Mouse (Mus musculus) kidney, embryonic 14.5 days (tissue): ENCODE measurements around the gene Cdk4. TPM values are rescaled to one million over a fixed set of nuclear protein-coding genes. Genes with fewer than 3 reads are reported as not detected.

Source experiments
- ATAC-seq: fragments of 200-750 bp; cut with Nextera tagmentation; 2 replicates; pipeline ENCODE4 v1.8.0; 2017; ENCODE audit warnings: moderate number of reproducible peaks, mild to moderate bottlenecking, moderate TSS enrichment, moderate library complexity; ENCODE audit not compliant: low FRiP score, low TSS enrichment
- H3K27ac ChIP-seq: fragments of 300-500 bp; sonication (generic); 2 replicates; pipeline ENCODE4 v1.5.1; 2014; ENCODE audit warnings: low read depth, mild to moderate bottlenecking, low read length, moderate library complexity, mixed read lengths
- H3K27me3 ChIP-seq: fragments of 300-500 bp; sonication (generic); 2 replicates; pipeline ENCODE4 v1.6.1; 2014; ENCODE audit warnings: mild to moderate bottlenecking, low read length; ENCODE audit not compliant: control insufficient read depth, insufficient read depth
- H3K36me3 ChIP-seq: fragments of 300-500 bp; sonication (generic); 2 replicates; pipeline ENCODE4 v1.6.1; 2014; ENCODE audit warnings: low read length, mixed read lengths; ENCODE audit not compliant: control insufficient read depth, insufficient read depth
- H3K4me1 ChIP-seq: fragments of 300-500 bp; sonication (generic); 2 replicates; pipeline ENCODE4 v1.6.1; 2014; ENCODE audit warnings: low read length, mixed read lengths; ENCODE audit not compliant: control insufficient read depth, insufficient read depth
- H3K4me2 ChIP-seq: fragments of 300-500 bp; sonication (generic); replicated peaks from 2 replicates; pipeline ENCODE4 v1.6.1; 2014; ENCODE audit warnings: low read depth, mild to moderate bottlenecking, low read length
- H3K4me3 ChIP-seq: fragments of 300-500 bp; sonication (generic); 2 replicates; pipeline ENCODE4 v1.5.1; 2014; ENCODE audit warnings: mild to moderate bottlenecking, low read length
- H3K9ac ChIP-seq: fragments of 300-500 bp; sonication (generic); 2 replicates; pipeline ENCODE4 v1.6.1; 2014; ENCODE audit warnings: low read depth, mild to moderate bottlenecking, low read length, moderate library complexity
- H3K9me3 ChIP-seq: fragments of 300-500 bp; sonication (generic); 2 replicates; pipeline ENCODE4 v1.6.1; 2016; ENCODE audit warnings: low read length; ENCODE audit not compliant: control insufficient read depth
- WGBS: fragments of 180-500 bp; shearing (Covaris S2); extraction: QIAGEN DNeasy Blood & Tissue Kit; methylation state at CpG from one replicate; pipeline ENCODE4 v1.1.7; 2014; 5-methylcytosine and 5-hydroxymethylcytosine counted together
- polyA plus RNA-seq: library from polyadenylated mRNA; unstranded; fragments of >200 nt; fragmentation: Nextera tagmentation; extraction: Ambion mirVana; gene quantifications from 2 replicates; pipeline ENCODE4 v1.2.1, GENCODE M21; 2014

The Cdk4 gene
- polyA plus RNA-seq, 1 experiment from 2014 or later: 2,221 TPM

GRCm38 (mm10) chr10:127040569-127041214, 22.6 kb upstream of the Cdk4 start:
- ATAC-seq: no peak
- H3K9me3 ChIP-seq: no peaks in the 10 kb centered on the region
- WGBS: 2% methylated on average over 20 of the region's 20 CpGs
- H3K27ac ChIP-seq: no peak overlapping the region
- peak overlapping the region; percentile 85 for H3K4me2 ChIP-seq
- H3K4me3 ChIP-seq: peak overlapping the region; percentile 85
- H3K4me1 ChIP-seq: peaks cover 11% of the 10 kb centered on the region
- H3K36me3 ChIP-seq: peaks cover 16% of the 10 kb centered on the region; the same call in 1 of the 2 replicates
- peak overlapping the region; percentile 77 for H3K9ac ChIP-seq
- peaks cover 3% of the 10 kb centered on the region; the same call in 1 of the 2 replicates for H3K27me3 ChIP-seq

- peak; percentile 75 for ATAC-seq
Observed at GRCm38 (mm10) chr10:127041274-127041766, 22.0 kb upstream of the Cdk4 start, which contains the start of the genes Mettl1 and Eef1akmt3. Gene Mettl1, plus strand, starts transcription at chr10:127041414. Gene Eef1akmt3, minus strand, starts transcription at chr10:127041513.

GRCm38 (mm10) chr10:127041774-127042338, 21.5 kb upstream of the Cdk4 start:
- Histone ChIP-seq H3K4me3 (peak overlapping the region; percentile 85), H3K27ac (peak overlapping the region; percentile 73; the same call in 1 of the 2 replicates), H3K36me3 (peaks cover 16% of the 10 kb centered on the region), H3K27me3 (peaks cover 3% of the 10 kb centered on the region; the same call in 1 of the 2 replicates), H3K4me1 (peaks cover 11% of the 10 kb centered on the region), H3K9ac (peak overlapping the region; percentile 77), H3K9me3 (no peaks in the 10 kb centered on the region), H3K4me2 (peak overlapping the region; percentile 85)
- WGBS: under 1% methylated on average over 44 of the region's 44 CpGs
- ATAC-seq: peak; percentile 86

More at GRCm38 (mm10) chr10:127041274-127041766, 22.0 kb upstream of the Cdk4 start, which contains the start of the genes Mettl1 and Eef1akmt3:
- Histone ChIP-seq H3K4me1 (peaks cover 11% of the 10 kb centered on the region), H3K4me3 (peak within 1 kb of the TSS; percentile 85), H3K9me3 (no peaks in the 10 kb centered on the region), H3K36me3 (peaks cover 16% of the 10 kb centered on the region), H3K4me2 (peak within 1 kb of the TSS; percentile 85), H3K9ac (peak within 1 kb of the TSS; percentile 77), H3K27ac (peak within 1 kb of the TSS; percentile 73; the same call in 1 of the 2 replicates), H3K27me3 (peaks cover 3% of the 10 kb centered on the region; the same call in 1 of the 2 replicates)
- 0% methylated on average over 28 of the region's 28 CpGs for WGBS

GRCm38 (mm10) chr10:127042468-127043115, 20.7 kb upstream of the Cdk4 start:
- ATAC-seq: no peak

GRCm38 (mm10) chr10:127043187-127043586, 20.1 kb upstream of the Cdk4 start:
- 50% methylated on average over 6 of the region's 6 CpGs for WGBS
- ATAC-seq: no peak; the same call in 1 of the 2 replicates
- H3K9me3 ChIP-seq: no peaks in the 10 kb centered on the region
- peak overlapping the region; percentile 85; the same call in 1 of the 2 replicates for H3K4me3 ChIP-seq
- H3K4me1 ChIP-seq: peaks cover 11% of the 10 kb centered on the region
- peaks cover 16% of the 10 kb centered on the region for H3K36me3 ChIP-seq
- H3K27ac ChIP-seq: peak overlapping the region; percentile 11; the same call in 1 of the 2 replicates
- H3K27me3 ChIP-seq: peaks cover 11% of the 10 kb centered on the region
- H3K4me2 ChIP-seq: peak overlapping the region; percentile 85; the same call in 1 of the 2 replicates
- H3K9ac ChIP-seq: no peak overlapping the region

More at GRCm38 (mm10) chr10:127042468-127043115, 20.7 kb upstream of the Cdk4 start:
- Histone ChIP-seq H3K4me1 (peaks cover 11% of the 10 kb centered on the region), H3K27ac (peak overlapping the region; percentile 73), H3K9me3 (no peaks in the 10 kb centered on the region), H3K4me2 (peak overlapping the region; percentile 85), H3K36me3 (peaks cover 16% of the 10 kb centered on the region), H3K4me3 (peak overlapping the region; percentile 85), H3K27me3 (peaks cover 5% of the 10 kb centered on the region), H3K9ac (peak overlapping the region; percentile 77)
- WGBS: 19% methylated on average over 5 of the region's 5 CpGs

- peaks cover 13% of the 10 kb centered on the region; the same call in 1 of the 2 replicates for H3K4me1 ChIP-seq
- peak within 1 kb of the TSS; percentile 24; the same call in 1 of the 2 replicates for H3K9ac ChIP-seq
- no peak within 1 kb of the TSS for H3K27ac ChIP-seq
- ATAC-seq: no peak
- H3K9me3 ChIP-seq: no peaks in the 10 kb centered on the region
- peaks cover 16% of the 10 kb centered on the region for H3K36me3 ChIP-seq
- peak within 1 kb of the TSS; percentile 22 for H3K4me3 ChIP-seq
- H3K4me2 ChIP-seq: peak within 1 kb of the TSS; percentile 8
- 23% methylated on average over 5 of the region's 5 CpGs for WGBS
- H3K27me3 ChIP-seq: peaks cover 32% of the 10 kb centered on the region
Observed at GRCm38 (mm10) chr10:127047954-127048353, 15.4 kb upstream of the Cdk4 start, which contains the start of gene Cyp27b1. Gene Cyp27b1, plus strand, starts transcription at chr10:127048250.

GRCm38 (mm10) chr10:127048608-127049394, 14.5 kb upstream of the Cdk4 start:
- Histone ChIP-seq H3K4me1 (peaks cover 9% of the 10 kb centered on the region; the same call in 1 of the 2 replicates), H3K9ac (peak overlapping the region; percentile 24; the same call in 1 of the 2 replicates), H3K4me2 (peak overlapping the region; percentile 8), H3K36me3 (peaks cover 10% of the 10 kb centered on the region), H3K27me3 (peaks cover 32% of the 10 kb centered on the region), H3K27ac (no peak overlapping the region), H3K4me3 (peak overlapping the region; percentile 22), H3K9me3 (no peaks in the 10 kb centered on the region)
- no peak for ATAC-seq
- WGBS: 4% methylated on average over 35 of the region's 35 CpGs
